Mouse (Mus musculus): ENCODE data around the gene Stambpl1.

DNA sequence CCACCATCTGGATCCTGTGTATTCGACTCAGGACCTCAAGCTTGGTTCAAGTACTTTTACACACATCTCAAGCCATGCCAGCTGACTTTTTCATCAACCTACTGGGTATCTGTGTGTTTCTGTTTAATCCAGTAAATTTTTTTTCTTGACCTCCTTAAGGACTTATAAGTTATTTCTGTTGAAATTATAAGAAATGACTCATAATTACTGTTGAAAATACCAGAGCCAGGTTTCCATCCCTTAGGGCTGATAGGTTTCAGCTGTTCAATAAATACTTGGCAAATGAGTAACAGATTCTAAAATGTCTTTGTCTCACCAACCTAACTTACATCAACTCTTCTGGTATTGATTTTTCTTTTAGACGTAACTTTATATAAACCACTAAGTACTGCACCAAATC lies 3.0 kb downstream of the Stambpl1 start:
- TF ChIP-seq CTCF (IDR thresholded peaks at IDR 0.05; ENCODE audit: low read depth) = no peak
- TF ChIP-seq EP300 (optimal IDR thresholded peaks at IDR 0.05) = no peak

Data from stomach, postnatal 0 days (tissue).